8 mouse cellular contexts compared by ENCODE assay signal in the genomic region with DNA sequence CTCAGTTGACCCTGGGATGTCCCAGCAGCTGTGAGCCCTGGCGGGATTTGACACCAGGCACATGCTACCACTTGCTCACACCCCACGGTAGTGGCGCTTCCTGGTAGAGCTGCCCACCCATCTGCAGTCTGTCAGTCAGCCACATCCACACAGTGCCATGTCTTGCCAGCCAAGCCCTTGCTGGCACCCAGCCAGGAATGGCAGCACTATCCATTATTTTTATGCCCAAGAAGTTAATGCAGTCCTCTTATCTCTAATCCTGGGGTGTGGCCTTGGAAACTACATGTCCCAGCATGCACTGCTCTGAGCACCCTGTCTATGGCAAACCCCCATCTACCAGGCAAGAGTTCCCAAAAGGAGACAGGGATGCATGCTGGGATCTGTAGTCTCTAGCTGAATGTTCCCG.
A peak's percentile ranks its signal among the peaks of the same experiment; 100 is the strongest.
DNase-seq lines count a peak whose midpoint lies in the region; ATAC-seq and TF ChIP-seq lines count a peak whose summit lies in the region.

No protein-coding gene starts in this region.

- peaks cover 8% of the 10 kb centered on the region for H3K4me1 ChIP-seq in hindbrain, postnatal 0 days (ENCODE audit: insufficient read depth, low read length)
- peaks cover 12% of the 10 kb centered on the region for H3K4me1 ChIP-seq in hindbrain, embryonic 14.5 days (replicated peaks; ENCODE audit: control insufficient read depth, insufficient read depth, low read length)
- H3K4me1 ChIP-seq in lung, embryonic 16.5 days (replicated peaks; ENCODE audit: control insufficient read depth, insufficient read depth, low read length), result peaks cover 21% of the 10 kb centered on the region
- H3K4me1 ChIP-seq in liver, embryonic 11.5 days (replicated peaks; ENCODE audit: control insufficient read depth, insufficient read depth, low read length), result peaks cover 7% of the 10 kb centered on the region

- no peaks in the 10 kb centered on the region for H3K9me3 ChIP-seq in hindbrain, postnatal 0 days (ENCODE audit: low read length)
- H3K9me3 ChIP-seq in hindbrain, embryonic 14.5 days (ENCODE audit: control insufficient read depth, low read length), result no peaks in the 10 kb centered on the region
- H3K9me3 ChIP-seq in lung, embryonic 16.5 days (ENCODE audit: control insufficient read depth, low read length), result no peaks in the 10 kb centered on the region
- H3K9me3 ChIP-seq in liver, embryonic 11.5 days (ENCODE audit: control insufficient read depth, low read length), result no peaks in the 10 kb centered on the region

- no peak overlapping the region for H3K27ac ChIP-seq in hindbrain, postnatal 0 days
- H3K27ac ChIP-seq in hindbrain, embryonic 14.5 days, result no peak overlapping the region
- H3K27ac ChIP-seq in lung, embryonic 16.5 days (ENCODE audit: low read length), result no peak overlapping the region
- H3K27ac ChIP-seq in liver, embryonic 11.5 days (ENCODE audit: low read depth, low read length), result no peak overlapping the region

- no peak overlapping the region for H3K9ac ChIP-seq in hindbrain, postnatal 0 days (replicated peaks; ENCODE audit: low read length)
- H3K9ac ChIP-seq in hindbrain, embryonic 14.5 days, result no peak overlapping the region
- H3K9ac ChIP-seq in lung, embryonic 16.5 days (ENCODE audit: low read length), result no peak overlapping the region
- no peak overlapping the region for H3K9ac ChIP-seq in liver, embryonic 11.5 days (ENCODE audit: low read depth, low read length)

- DNase-seq in hindbrain, postnatal 0 days (ENCODE audit: low spot score), result peak; percentile 44
- DNase-seq in hindbrain, embryonic 14.5 days (ENCODE audit: low spot score), result no peak
- DNase-seq in MN1 (ENCODE audit: low spot score), result peak; percentile 41
- DNase-seq in cerebellum, adult 9-10 months, result peak; percentile 39
- no peak for DNase-seq in liver, embryonic 11.5 days (ENCODE audit: low spot score)

- no peak overlapping the region for H3K4me2 ChIP-seq in hindbrain, postnatal 0 days (ENCODE audit: low read depth, low read length)
- H3K4me2 ChIP-seq in hindbrain, embryonic 14.5 days (replicated peaks), result no peak overlapping the region
- no peak overlapping the region for H3K4me2 ChIP-seq in lung, embryonic 16.5 days (ENCODE audit: low read depth, low read length)
- no peak overlapping the region for H3K4me2 ChIP-seq in liver, embryonic 11.5 days

- ATAC-seq in hindbrain, postnatal 0 days, result peak; percentile 16; the same call in 1 of the 2 replicates
- ATAC-seq in hindbrain, embryonic 14.5 days (ENCODE audit: low FRiP score), result no peak
- peak; percentile 32; the same call in 1 of the 2 replicates for ATAC-seq in lung, embryonic 16.5 days (ENCODE audit: low read depth)
- ATAC-seq in CD4-positive, CD25-positive, alpha-beta regulatory T cell, adult 4 months, result no peak
- no peak for ATAC-seq in liver, embryonic 11.5 days (replicated peaks; ENCODE audit: low FRiP score)
- ATAC-seq in monocyte, adult 5-6 weeks (replicated peaks; ENCODE audit: insufficient number of reproducible peaks, low FRiP score, low TSS enrichment, poor library complexity, severe bottlenecking), result no peak

- H3K36me3 ChIP-seq in hindbrain, postnatal 0 days (ENCODE audit: insufficient read depth, low read length), result no peaks in the 10 kb centered on the region
- no peaks in the 10 kb centered on the region for H3K36me3 ChIP-seq in hindbrain, embryonic 14.5 days (replicated peaks; ENCODE audit: control insufficient read depth, insufficient read depth)
- H3K36me3 ChIP-seq in lung, embryonic 16.5 days (ENCODE audit: control insufficient read depth, insufficient read depth, low read length), result no peaks in the 10 kb centered on the region; the same call in 1 of the 2 replicates
- H3K36me3 ChIP-seq in liver, embryonic 11.5 days (ENCODE audit: control insufficient read depth, insufficient read depth, low read length), result no peaks in the 10 kb centered on the region

- no peak overlapping the region for H3K4me3 ChIP-seq in hindbrain, postnatal 0 days (ENCODE audit: low read length)
- H3K4me3 ChIP-seq in hindbrain, embryonic 14.5 days (replicated peaks; ENCODE audit: low read length), result no peak overlapping the region
- no peak overlapping the region for H3K4me3 ChIP-seq in lung, embryonic 16.5 days (ENCODE audit: low read length)
- H3K4me3 ChIP-seq in liver, embryonic 11.5 days (ENCODE audit: low read depth, low read length), result no peak overlapping the region

- H3K27me3 ChIP-seq in hindbrain, postnatal 0 days (ENCODE audit: insufficient read depth, low read length), result peaks cover 8% of the 10 kb centered on the region; the same call in 1 of the 2 replicates
- H3K27me3 ChIP-seq in hindbrain, embryonic 14.5 days (ENCODE audit: control insufficient read depth, insufficient read depth, low read length), result peaks cover 8% of the 10 kb centered on the region; the same call in 1 of the 2 replicates
- H3K27me3 ChIP-seq in lung, embryonic 16.5 days (ENCODE audit: control insufficient read depth, insufficient read depth, low read depth, low read length), result no peaks in the 10 kb centered on the region
- H3K27me3 ChIP-seq in liver, embryonic 11.5 days (replicated peaks; ENCODE audit: control insufficient read depth, insufficient read depth, low read length), result peaks cover 12% of the 10 kb centered on the region

- 58% methylated on average over 4 of the region's 4 CpGs for WGBS in hindbrain, postnatal 0 days
- WGBS in hindbrain, embryonic 14.5 days, result 73% methylated on average over 4 of the region's 4 CpGs
- WGBS in lung, embryonic 16.5 days, result 74% methylated on average over 4 of the region's 4 CpGs
- WGBS in liver, embryonic 11.5 days, result 61% methylated on average over 4 of the region's 4 CpGs

- TF ChIP-seq CTCF in hindbrain, postnatal 0 days (IDR thresholded peaks at IDR 0.05; ENCODE audit: low read depth), result no peak

Comparison
In these comparisons a context has a peak if more than half of its experiments do, and no peak if none do; other contexts are left out.
1. ATAC-seq: peak in hindbrain, postnatal 0 days (single experiment) and lung, embryonic 16.5 days (single experiment); none in hindbrain, embryonic 14.5 days (single experiment), CD4-positive, CD25-positive, alpha-beta regulatory T cell, adult 4 months (single experiment), liver, embryonic 11.5 days (single experiment) and monocyte, adult 5-6 weeks (single experiment).
2. DNase-seq: peak in hindbrain, postnatal 0 days (single experiment), MN1 (single experiment) and cerebellum, adult 9-10 months (single experiment); none in hindbrain, embryonic 14.5 days (single experiment) and liver, embryonic 11.5 days (single experiment).